Mouse (Mus musculus) cerebellum, adult 8-10 months (tissue): ENCODE results near the gene Slc1a2.

ENCODE experiments used
- DNase-seq: peaks from one replicate; pipeline ENCODE4 v3.0.0; 2022

The Slc1a2 gene

GRCm38 (mm10) chr2:102768267-102768666 is 109.8 kb downstream of the Slc1a2 start:
- no peak for DNase-seq

- no peak for DNase-seq
These were observed 112.8 kb downstream of the Slc1a2 start for GRCm38 (mm10) chr2:102771304-102771703.

- no peak for DNase-seq
These were observed 113.8 kb downstream of the Slc1a2 start for GRCm38 (mm10) chr2:102772276-102772675.

- no peak for DNase-seq
These were observed 116.2 kb downstream of the Slc1a2 start for GRCm38 (mm10) chr2:102774700-102775099.

- DNase-seq, result no peak
These were observed 117.1 kb downstream of the Slc1a2 start for GRCm38 (mm10) chr2:102775561-102775960.

- DNase-seq, result no peak
These were observed 119.7 kb downstream of the Slc1a2 start for GRCm38 (mm10) chr2:102778208-102778607.

- DNase-seq, result no peak
These were observed 124.3 kb downstream of the Slc1a2 start for GRCm38 (mm10) chr2:102782751-102783150.

GRCm38 (mm10) chr2:102785696-102786095 is 127.2 kb downstream of the Slc1a2 start:
- no peak for DNase-seq

GRCm38 (mm10) chr2:102791641-102792040 is 133.2 kb downstream of the Slc1a2 start:
- no peak for DNase-seq

- DNase-seq, result no peak
These were observed 134.3 kb downstream of the Slc1a2 start for GRCm38 (mm10) chr2:102792804-102793203.

GRCm38 (mm10) chr2:102795034-102795433 is 136.6 kb downstream of the Slc1a2 start:
- no peak for DNase-seq

GRCm38 (mm10) chr2:102798149-102798548 is 139.7 kb downstream of the Slc1a2 start:
- DNase-seq, result no peak

GRCm38 (mm10) chr2:102801899-102802298 is 143.4 kb downstream of the Slc1a2 start:
- no peak for DNase-seq

- DNase-seq, result no peak
These were observed 145.7 kb downstream of the Slc1a2 start for GRCm38 (mm10) chr2:102804109-102804508.

- no peak for DNase-seq
These were observed 146.8 kb downstream of the Slc1a2 start for GRCm38 (mm10) chr2:102805283-102805682.

GRCm38 (mm10) chr2:102805761-102806496 is 147.5 kb downstream of the Slc1a2 start:
- DNase-seq, result no peak

GRCm38 (mm10) chr2:102807633-102808032 is 149.2 kb downstream of the Slc1a2 start:
- DNase-seq, result no peak

GRCm38 (mm10) chr2:102809436-102809835 is 151.0 kb downstream of the Slc1a2 start:
- DNase-seq, result no peak

GRCm38 (mm10) chr2:102812756-102813155 is 154.3 kb downstream of the Slc1a2 start:
- DNase-seq, result no peak

GRCm38 (mm10) chr2:102815289-102815809 is 156.9 kb downstream of the Slc1a2 start:
- DNase-seq, result no peak

- DNase-seq, result no peak
These were observed 161.8 kb downstream of the Slc1a2 start for GRCm38 (mm10) chr2:102820225-102820711.

GRCm38 (mm10) chr2:102820790-102821189 is 162.3 kb downstream of the Slc1a2 start:
- no peak for DNase-seq

- no peak for DNase-seq
These were observed 163.6 kb downstream of the Slc1a2 start for GRCm38 (mm10) chr2:102822036-102822435.

- DNase-seq, result no peak
These were observed 167.6 kb downstream of the Slc1a2 start for GRCm38 (mm10) chr2:102825961-102826633.
